Mouse (Mus musculus): ENCODE measurements around the gene Thsd4.

Gene Thsd4

GRCm38 (mm10) chr9:60381010-60381409 is 140.8 kb downstream of the Thsd4 start:
- no peak for DNase-seq (ENCODE audit: low spot score in 2 of 2)

GRCm38 (mm10) chr9:60380550-60380949 is 141.3 kb downstream of the Thsd4 start:
- no peak for DNase-seq (ENCODE audit: low spot score in 2 of 2)

GRCm38 (mm10) chr9:60378235-60378634 is 143.6 kb downstream of the Thsd4 start:
- no peak for DNase-seq (ENCODE audit: low spot score in 2 of 2)

- DNase-seq (ENCODE audit: low spot score in 2 of 2): no peak
Measured at GRCm38 (mm10) chr9:60373161-60373737, 148.6 kb downstream of the Thsd4 start.

GRCm38 (mm10) chr9:60368516-60368915 is 153.3 kb downstream of the Thsd4 start:
- DNase-seq (ENCODE audit: low spot score in 2 of 2): no peak

- no peak for DNase-seq (ENCODE audit: low spot score in 2 of 2)
Measured at GRCm38 (mm10) chr9:60367617-60368305, 154.1 kb downstream of the Thsd4 start.

GRCm38 (mm10) chr9:60364166-60364781 is 157.6 kb downstream of the Thsd4 start:
- DNase-seq (ENCODE audit: low spot score in 2 of 2): no peak

GRCm38 (mm10) chr9:60352351-60352750 is 169.5 kb downstream of the Thsd4 start:
- DNase-seq (ENCODE audit: low spot score in 2 of 2): no peak

- DNase-seq (ENCODE audit: low spot score in 2 of 2): no peak
Measured at GRCm38 (mm10) chr9:60351153-60351552, 170.7 kb downstream of the Thsd4 start.

GRCm38 (mm10) chr9:60336147-60336546 is 185.7 kb downstream of the Thsd4 start:
- DNase-seq (ENCODE audit: low spot score in 2 of 2): no peak

- no peak for DNase-seq (ENCODE audit: low spot score in 2 of 2)
Measured at GRCm38 (mm10) chr9:60335455-60335854, 186.4 kb downstream of the Thsd4 start.

- no peak for DNase-seq (ENCODE audit: low spot score in 2 of 2)
Measured at GRCm38 (mm10) chr9:60329911-60330310, 191.9 kb downstream of the Thsd4 start.

GRCm38 (mm10) chr9:60324716-60325115 is 197.1 kb downstream of the Thsd4 start:
- no peak for DNase-seq (ENCODE audit: low spot score in 2 of 2)

- no peak for DNase-seq (ENCODE audit: low spot score in 2 of 2)
Measured at GRCm38 (mm10) chr9:60323435-60323834, 198.4 kb downstream of the Thsd4 start.

GRCm38 (mm10) chr9:60317291-60317690 is 204.6 kb downstream of the Thsd4 start:
- DNase-seq (ENCODE audit: low spot score in 2 of 2): no peak

GRCm38 (mm10) chr9:60316510-60316909 is 205.3 kb downstream of the Thsd4 start:
- DNase-seq (ENCODE audit: low spot score in 2 of 2): no peak

GRCm38 (mm10) chr9:60315533-60315932 is 206.3 kb downstream of the Thsd4 start:
- no peak for DNase-seq (ENCODE audit: low spot score in 2 of 2)

- DNase-seq (ENCODE audit: low spot score in 2 of 2): no peak
Measured at GRCm38 (mm10) chr9:60313661-60314060, 208.2 kb downstream of the Thsd4 start.

- no peak for DNase-seq (ENCODE audit: low spot score in 2 of 2)
Measured at GRCm38 (mm10) chr9:60312670-60313069, 209.2 kb downstream of the Thsd4 start.

GRCm38 (mm10) chr9:60311594-60312128 is 210.2 kb downstream of the Thsd4 start:
- no peak for DNase-seq (ENCODE audit: low spot score in 2 of 2)

GRCm38 (mm10) chr9:60310741-60311317 is 211.0 kb downstream of the Thsd4 start:
- DNase-seq (ENCODE audit: low spot score in 2 of 2): no peak

Measured in natural killer cell, adult 2 months (primary cell).